Mouse (Mus musculus): ENCODE data around the gene Slc25a43.
A peak's percentile ranks its signal among the peaks of the same experiment; 100 is the strongest.
"Not testable (repeated sequence)": the region's sequence is repeated elsewhere in the genome, so short reads cannot be mapped to it uniquely, and the experiment has no call there.

Slc25a43 gene

GRCm38 (mm10) chrX:36794571-36794970, 51.1 kb downstream of the Slc25a43 start:
- no peak for DNase-seq

- peak; percentile 83 for DNase-seq
These were observed 52.1 kb downstream of the Slc25a43 start, which contains the start of gene Slc25a5 for GRCm38 (mm10) chrX:36795424-36796162. TSS of gene Slc25a5 (plus strand) at chrX:36795651.

- peak; percentile 78 for DNase-seq
These were observed 52.7 kb downstream of the Slc25a43 start for GRCm38 (mm10) chrX:36796163-36796581.

- not testable (repeated sequence) for DNase-seq
These were observed 53.3 kb downstream of the Slc25a43 start for GRCm38 (mm10) chrX:36796734-36797133.

- DNase-seq, result no peak
These were observed 55.8 kb downstream of the Slc25a43 start for GRCm38 (mm10) chrX:36799131-36799879.

GRCm38 (mm10) chrX:36803189-36803588, 59.7 kb downstream of the Slc25a43 start:
- no peak for DNase-seq

- DNase-seq, result peak; percentile 40
These were observed 60.7 kb downstream of the Slc25a43 start for GRCm38 (mm10) chrX:36804196-36804595.

- no peak for DNase-seq
These were observed 62.2 kb downstream of the Slc25a43 start for GRCm38 (mm10) chrX:36805466-36806235.

GRCm38 (mm10) chrX:36807360-36808317, 64.2 kb downstream of the Slc25a43 start:
- DNase-seq, result peak; percentile 87

- DNase-seq, result no peak
These were observed 64.8 kb downstream of the Slc25a43 start for GRCm38 (mm10) chrX:36808318-36808683.

- peak; percentile 39 for DNase-seq
These were observed 67.9 kb downstream of the Slc25a43 start for GRCm38 (mm10) chrX:36811377-36811776.

- DNase-seq, result peak; percentile 73
These were observed 70.8 kb downstream of the Slc25a43 start for GRCm38 (mm10) chrX:36814161-36814836.

GRCm38 (mm10) chrX:36815022-36815421, 71.6 kb downstream of the Slc25a43 start:
- DNase-seq, result no peak

GRCm38 (mm10) chrX:36815439-36815838, 72.0 kb downstream of the Slc25a43 start:
- no peak for DNase-seq

- no peak for DNase-seq
These were observed 73.0 kb downstream of the Slc25a43 start for GRCm38 (mm10) chrX:36816368-36816899.

- peak; percentile 35 for DNase-seq
These were observed 73.5 kb downstream of the Slc25a43 start for GRCm38 (mm10) chrX:36816953-36817441.

GRCm38 (mm10) chrX:36819575-36819974, 76.1 kb downstream of the Slc25a43 start:
- DNase-seq, result no peak

GRCm38 (mm10) chrX:36820201-36820600, 76.7 kb downstream of the Slc25a43 start:
- DNase-seq, result peak; percentile 66

- DNase-seq, result peak; percentile 46
These were observed 80.7 kb downstream of the Slc25a43 start for GRCm38 (mm10) chrX:36823932-36824711.

GRCm38 (mm10) chrX:36825032-36825431, 81.6 kb downstream of the Slc25a43 start:
- peak; percentile 67 for DNase-seq

All from kidney, adult 18-20 months (tissue).